In genomic region chr16:4175134-4175533, GRCm38 (mm10) we compare ENCODE assay signal across 24 mouse cellular contexts. TPM values are rescaled to one million over a fixed set of nuclear protein-coding genes. Genes with fewer than 3 reads are reported as not detected.
DNase-seq lines count a peak whose midpoint lies in the region; ATAC-seq and TF ChIP-seq lines count a peak whose summit lies in the region.
"Had no signal": no experiment of that assay in that cellular context is flagged by ENCODE, and none has a peak within 500 bp of the region (broad histone marks: within the 10 kb centered on the region; RNA-seq: fewer than 3 reads in every experiment).

No protein-coding gene starts in this region.

- no peaks in the 10 kb centered on the region for H3K9me3 ChIP-seq in liver, postnatal 0 days (ENCODE audit: low read length)
- no peaks in the 10 kb centered on the region for H3K9me3 ChIP-seq in liver, embryonic 14.5 days (ENCODE audit: control insufficient read depth, low read length)
- no peaks in the 10 kb centered on the region for H3K9me3 ChIP-seq in forebrain, postnatal 0 days (ENCODE audit: low read length)
- no peaks in the 10 kb centered on the region for H3K9me3 ChIP-seq in forebrain, embryonic 11.5 days (ENCODE audit: control insufficient read depth, low read length)
- H3K9me3 ChIP-seq: embryonic facial prominence, embryonic 12.5 days; embryonic facial prominence, embryonic 15.5 days; forebrain, embryonic 13.5 days; G1E; hindbrain, embryonic 12.5 days; hindbrain, embryonic 15.5 days had no signal

- no peak for ATAC-seq in liver, postnatal 0 days
- peak; percentile 74 for ATAC-seq in liver, embryonic 14.5 days (ENCODE audit: insufficient read depth)
- ATAC-seq in megakaryocyte progenitor cell, adult 5-6 weeks (replicated peaks; ENCODE audit: poor library complexity): peak; percentile 61
- ATAC-seq in forebrain, postnatal 0 days: no peak
- ATAC-seq in forebrain, embryonic 11.5 days (replicated peaks; ENCODE audit: low FRiP score): no peak
- ATAC-seq: forebrain, embryonic 13.5 days; forebrain, embryonic 16.5 days had no signal

- H3K9ac ChIP-seq in liver, postnatal 0 days (replicated peaks): no peak overlapping the region
- no peak overlapping the region for H3K9ac ChIP-seq in liver, embryonic 14.5 days (replicated peaks)
- H3K9ac ChIP-seq in forebrain, postnatal 0 days: no peak overlapping the region
- no peak overlapping the region for H3K9ac ChIP-seq in forebrain, embryonic 11.5 days (ENCODE audit: low read length)
- H3K9ac ChIP-seq: embryonic facial prominence, embryonic 12.5 days; embryonic facial prominence, embryonic 15.5 days; forebrain, embryonic 13.5 days; hindbrain, embryonic 12.5 days; hindbrain, embryonic 15.5 days had no signal

- peak; percentile 17 for DNase-seq in liver
- no peak for DNase-seq in liver, postnatal 0 days
- DNase-seq in liver, embryonic 14.5 days (ENCODE audit: low read depth in 3 of 3, low spot score in 3 of 3): peak in 2 of 3 experiments; percentile 16 to 34
- no peak for DNase-seq in Muller cell, postnatal 12 days (ENCODE audit: inconsistent ontology term)
- DNase-seq in forebrain, postnatal 0 days: no peak
- no peak for DNase-seq in forebrain, embryonic 11.5 days (ENCODE audit: low spot score)
- DNase-seq: adrenal gland, adult 2 months; adrenal gland, postnatal 25 days; cerebellum, adult 2 months; cerebellum, adult 9-11 months; cerebellum, postnatal 25 days; gastrocnemius, adult 2 months; gastrocnemius, postnatal 14 days; heart, adult 11 months had no signal

- no peaks in the 10 kb centered on the region for H3K4me1 ChIP-seq in liver, postnatal 0 days (ENCODE audit: insufficient read depth)
- H3K4me1 ChIP-seq in liver, embryonic 14.5 days (replicated peaks; ENCODE audit: control insufficient read depth in 2 of 2, insufficient read depth in 2 of 2, low read length in 1 of 2): peaks cover 2 to 12% of the 10 kb centered on the region in 2 experiments
- no peaks in the 10 kb centered on the region for H3K4me1 ChIP-seq in forebrain, postnatal 0 days (ENCODE audit: insufficient read depth)
- no peaks in the 10 kb centered on the region for H3K4me1 ChIP-seq in forebrain, embryonic 11.5 days (replicated peaks; ENCODE audit: control insufficient read depth, insufficient read depth, low read length)
- H3K4me1 ChIP-seq: embryonic facial prominence, embryonic 12.5 days; embryonic facial prominence, embryonic 15.5 days; forebrain, embryonic 13.5 days; hindbrain, embryonic 12.5 days; hindbrain, embryonic 15.5 days had no signal

- no peak overlapping the region for H3K4me3 ChIP-seq in liver, postnatal 0 days (ENCODE audit: low read depth, low read length)
- H3K4me3 ChIP-seq in liver, embryonic 14.5 days (ENCODE audit: insufficient read depth in 1 of 2, low read depth in 2 of 2, low read length in 2 of 2): no peak overlapping the region
- H3K4me3 ChIP-seq in forebrain, postnatal 0 days (ENCODE audit: low read depth, low read length): no peak overlapping the region
- no peak overlapping the region for H3K4me3 ChIP-seq in forebrain, embryonic 11.5 days (ENCODE audit: low read depth, low read length)
- H3K4me3 ChIP-seq: embryonic facial prominence, embryonic 12.5 days; embryonic facial prominence, embryonic 15.5 days; forebrain, embryonic 13.5 days; gastrocnemius, adult 2 months; hindbrain, embryonic 12.5 days; hindbrain, embryonic 15.5 days had no signal

- H3K27ac ChIP-seq in liver, postnatal 0 days (ENCODE audit: low read depth): no peak overlapping the region
- no peak overlapping the region for H3K27ac ChIP-seq in liver, embryonic 14.5 days
- H3K27ac ChIP-seq in forebrain, postnatal 0 days (ENCODE audit: low read depth, low read length): no peak overlapping the region
- H3K27ac ChIP-seq in forebrain, embryonic 11.5 days (ENCODE audit: low read depth, low read length): no peak overlapping the region
- H3K27ac ChIP-seq: embryonic facial prominence, embryonic 12.5 days; embryonic facial prominence, embryonic 15.5 days; forebrain, embryonic 13.5 days; gastrocnemius, adult 2 months; hindbrain, embryonic 12.5 days; hindbrain, embryonic 15.5 days had no signal

- no peak for TF ChIP-seq EP300 in liver, postnatal 0 days (IDR thresholded peaks at IDR 0.05; ENCODE audit: low read depth)
- peak; percentile 53 for TF ChIP-seq EP300 in liver, embryonic 14.5 days (IDR thresholded peaks at IDR 0.05; ENCODE audit: low read depth)

- no peak overlapping the region for H3K4me2 ChIP-seq in liver, postnatal 0 days (ENCODE audit: low read depth, low read length)
- H3K4me2 ChIP-seq in liver, embryonic 14.5 days (ENCODE audit: low read depth): no peak overlapping the region
- H3K4me2 ChIP-seq in forebrain, postnatal 0 days (ENCODE audit: low read depth): no peak overlapping the region
- H3K4me2 ChIP-seq in forebrain, embryonic 11.5 days (ENCODE audit: low read depth, low read length, severe bottlenecking): no peak overlapping the region
- H3K4me2 ChIP-seq: embryonic facial prominence, embryonic 12.5 days; embryonic facial prominence, embryonic 15.5 days; forebrain, embryonic 13.5 days; heart, embryonic 11.5 days; hindbrain, embryonic 12.5 days; hindbrain, embryonic 15.5 days had no signal

- 72% methylated on average over 3 of the region's 3 CpGs for WGBS in liver, postnatal 0 days (ENCODE audit: insufficient replicate concordance)
- 58% methylated on average over 3 of the region's 3 CpGs for WGBS in liver, embryonic 14.5 days (ENCODE audit: insufficient replicate concordance)
- 97% methylated on average over 3 of the region's 3 CpGs for WGBS in forebrain, postnatal 0 days
- 96% methylated on average over 3 of the region's 3 CpGs for WGBS in forebrain, embryonic 11.5 days

- no peak for TF ChIP-seq CTCF in liver, postnatal 0 days (IDR thresholded peaks at IDR 0.05; ENCODE audit: low read depth)
- no peak for TF ChIP-seq CTCF in liver, embryonic 14.5 days (IDR thresholded peaks at IDR 0.05; ENCODE audit: low read depth)
- TF ChIP-seq CTCF in forebrain, postnatal 0 days (IDR thresholded peaks at IDR 0.05; ENCODE audit: low read depth): no peak

- H3K36me3 ChIP-seq in liver, postnatal 0 days (replicated peaks; ENCODE audit: insufficient read depth, low read length): peaks cover 20% of the 10 kb centered on the region
- H3K36me3 ChIP-seq in liver, embryonic 14.5 days (replicated peaks; ENCODE audit: control insufficient read depth, insufficient read depth, low read depth): peaks cover 8% of the 10 kb centered on the region
- peaks cover 11% of the 10 kb centered on the region; the same call in 1 of the 2 replicates for H3K36me3 ChIP-seq in forebrain, postnatal 0 days (ENCODE audit: insufficient read depth)
- H3K36me3 ChIP-seq in forebrain, embryonic 11.5 days (ENCODE audit: control insufficient read depth, insufficient read depth, low read length): no peaks in the 10 kb centered on the region; the same call in 1 of the 2 replicates

- H3K27me3 ChIP-seq in liver, postnatal 0 days (ENCODE audit: insufficient read depth, low read length): no peaks in the 10 kb centered on the region
- no peaks in the 10 kb centered on the region for H3K27me3 ChIP-seq in liver, embryonic 14.5 days (ENCODE audit: control insufficient read depth, insufficient read depth, low read length)
- no peaks in the 10 kb centered on the region for H3K27me3 ChIP-seq in forebrain, postnatal 0 days (ENCODE audit: insufficient read depth, low read length)
- no peaks in the 10 kb centered on the region for H3K27me3 ChIP-seq in forebrain, embryonic 11.5 days (ENCODE audit: control insufficient read depth, insufficient read depth, low read length)
- H3K27me3 ChIP-seq: CH12.LX; embryonic facial prominence, embryonic 12.5 days; embryonic facial prominence, embryonic 15.5 days; forebrain, embryonic 13.5 days; hindbrain, embryonic 12.5 days; hindbrain, embryonic 15.5 days had no signal

RNA-seq across cellular contexts. Expression of gene Crebbp, which starts 38.7 kb away (rescaled TPM):
- polyA plus RNA-seq in liver, postnatal 0 days (2015; fragmentation: Nextera tagmentation; extraction: Ambion mirVana): 8.7 and 8.9 TPM in 2 replicates
- 3.1 and 3.6 TPM in 2 replicates for polyA plus RNA-seq in liver, embryonic 14.5 days (2012; rRNA removed)
- polyA plus RNA-seq in liver, embryonic 14.5 days (2014; fragmentation: Nextera tagmentation; extraction: Ambion mirVana): 7.0 and 8.9 TPM in 2 replicates
- total RNA-seq in megakaryocyte progenitor cell, adult 5-6 weeks (2015): 43.2 and 45.4 TPM in 2 replicates
- 11.5 and 25.0 TPM in 2 replicates for total RNA-seq in megakaryocyte progenitor cell, adult 5-6 weeks (2017)
- total RNA-seq in forebrain, postnatal 0 days (2014; rRNA removed): 42.5 and 59.6 TPM in 2 replicates
- 18.5 and 31.4 TPM in 2 replicates for polyA plus RNA-seq in forebrain, postnatal 0 days (2015; fragmentation: Nextera tagmentation; extraction: Ambion mirVana)
- 39.4 and 40.8 TPM in 2 replicates for polyA plus RNA-seq in forebrain, embryonic 11.5 days (2014; fragmentation: Nextera tagmentation; extraction: Ambion mirVana)

Comparison
In these comparisons a context has a peak if more than half of its experiments do, and no peak if none do; other contexts are left out.
1. DNase-seq: peak in liver (single experiment) and liver, embryonic 14.5 days (2 of 3); none in liver, postnatal 0 days (single experiment), Muller cell, postnatal 12 days (single experiment), forebrain, postnatal 0 days (single experiment) and forebrain, embryonic 11.5 days (single experiment).
2. ATAC-seq: peak in liver, embryonic 14.5 days (single experiment) and megakaryocyte progenitor cell, adult 5-6 weeks (single experiment); none in liver, postnatal 0 days (single experiment), forebrain, postnatal 0 days (single experiment) and forebrain, embryonic 11.5 days (single experiment).